Mouse (Mus musculus) heart, adult 2 months (tissue): ENCODE measurements at regions not wholly inside any gene's neighbourhood (a gene's known extent, or its start where the extent isn't known, plus 50 kb on each side); places are given as distances from the start of the nearest gene placed in this dataset.

Experiments used
- CTCF ChIP-seq: fragments of 200-600 bp; IDR thresholded peaks from 2 replicates; pipeline ENCODE4 v1.8.1; 2022; ENCODE audit warnings: antibody characterized with exemption, mild to moderate bottlenecking, moderate library complexity
- EP300 ChIP-seq: fragments of 200-500 bp; IDR thresholded peaks from 2 replicates; pipeline ENCODE4 v1.6.1; 2011; ENCODE audit warnings: low read depth, low read length, control low read depth; ENCODE audit not compliant: insufficient read depth

DNA sequence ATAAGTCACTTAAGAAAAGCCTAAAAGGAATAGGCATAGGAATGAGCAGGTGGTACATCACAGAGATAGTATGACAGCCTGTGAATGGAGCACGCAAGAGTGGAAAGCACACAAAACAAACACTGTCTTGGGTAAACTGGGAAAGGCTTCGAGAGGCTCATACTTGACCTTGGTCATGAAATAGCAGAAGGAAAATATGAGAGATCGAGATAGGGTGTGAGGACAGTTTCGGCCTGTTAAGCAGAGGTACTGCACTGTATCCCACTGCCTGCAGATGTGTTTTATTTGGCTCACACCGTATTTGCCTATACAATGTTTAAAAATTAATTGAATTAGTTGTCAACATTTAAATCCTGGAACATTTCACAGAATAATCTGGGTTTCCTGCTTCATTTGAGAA lies 596.2 kb upstream of the Slit2 start:
- TF ChIP-seq CTCF (no peak), EP300 (no peak)
